Mouse (Mus musculus) mature B cell (primary cell): ENCODE measurements around the gene Atp6v1d.

Experiments
- in situ Hi-C: fragments of 300-500 bp; cut with MboI; formaldehyde crosslinking; loops from 2 replicates; pipeline ENCODE4 v1.14.3; 2019

The Atp6v1d gene

DNA sequence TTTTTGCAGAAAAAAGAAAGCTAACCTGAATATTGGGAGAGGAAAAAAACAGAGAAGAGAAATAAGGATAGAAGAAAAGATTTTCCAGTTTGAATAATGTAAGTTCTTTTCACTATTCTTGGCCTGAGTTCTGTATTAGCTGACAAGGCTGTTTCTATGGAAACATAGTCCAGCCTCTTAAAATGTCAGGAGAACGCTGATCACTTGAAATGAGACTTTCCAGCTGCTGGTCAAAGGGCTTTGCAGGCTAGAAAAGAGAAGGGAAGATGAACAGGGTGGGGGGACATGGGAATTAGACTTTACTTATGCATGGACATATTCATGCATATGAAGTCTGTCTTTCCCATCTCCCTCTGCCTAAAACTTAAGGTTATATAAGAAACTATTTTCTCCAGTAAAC lies 67.2 kb downstream of the Atp6v1d start:
- in situ Hi-C loops = no loop called here

DNA sequence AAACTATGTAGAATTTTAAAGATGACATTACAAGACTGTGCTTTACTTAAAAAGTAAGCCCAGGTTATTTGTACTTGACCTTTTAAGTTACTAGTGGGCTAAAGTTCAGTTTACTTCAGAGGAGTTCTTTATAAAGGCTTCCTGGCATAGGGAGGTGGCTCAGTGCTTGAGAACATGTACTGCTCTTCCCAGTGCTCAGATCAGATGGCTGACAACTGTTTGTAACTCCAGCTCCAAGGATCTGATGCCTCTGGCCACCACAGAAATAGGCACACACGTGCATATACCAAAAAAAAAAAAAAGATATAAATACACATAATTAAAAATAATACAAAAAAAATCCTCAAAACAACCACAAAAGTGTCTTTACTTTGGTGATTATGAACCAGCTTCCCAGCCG lies 70.6 kb downstream of the Atp6v1d start:
- in situ Hi-C loops = no loop called here
